Mouse (Mus musculus): ENCODE results near the gene Hist1h2ao.
"Not testable (repeated sequence)": the region's sequence is repeated elsewhere in the genome, so short reads cannot be mapped to it uniquely, and the experiment has no call there.

Gene Hist1h2ao

GRCm38 (mm10) chr13:21811539-21811938 lies 1.3 kb downstream of the Hist1h2ao start, which contains the start of gene Hist1h4m:
TSS of gene Hist1h4m (plus strand) at chr13:21811746.
- peak in 1 of 2 experiments; percentile 24 for DNase-seq

- DNase-seq, result not testable (repeated sequence)
Observed at GRCm38 (mm10) chr13:21812092-21812491, 1.8 kb downstream of the Hist1h2ao start.

GRCm38 (mm10) chr13:21820082-21820890 lies 10.0 kb downstream of the Hist1h2ao start:
- not testable (repeated sequence) for DNase-seq

GRCm38 (mm10) chr13:21828511-21828910 lies 18.2 kb downstream of the Hist1h2ao start:
- no peak for DNase-seq

GRCm38 (mm10) chr13:21830344-21830743 lies 20.1 kb downstream of the Hist1h2ao start:
- no peak for DNase-seq

GRCm38 (mm10) chr13:21831418-21832394 lies 21.4 kb downstream of the Hist1h2ao start, which contains the start of gene Hist1h4n:
TSS of gene Hist1h4n (minus strand) at chr13:21832196.
- DNase-seq, result not testable (repeated sequence)

- DNase-seq, result not testable (repeated sequence)
Observed at GRCm38 (mm10) chr13:21833461-21833860, 23.2 kb downstream of the Hist1h2ao start, which contains the start of the genes Hist1h2ap and Hist1h2br. TSS of gene Hist1h2ap (minus strand) at chr13:21833507. TSS of gene Hist1h2br (plus strand) at chr13:21833743.

- not testable (repeated sequence) for DNase-seq
Observed at GRCm38 (mm10) chr13:21840508-21840907, 30.2 kb downstream of the Hist1h2ao start.

GRCm38 (mm10) chr13:21846356-21846755 lies 36.1 kb downstream of the Hist1h2ao start:
- not testable (repeated sequence) for DNase-seq

- DNase-seq, result no peak
Observed at GRCm38 (mm10) chr13:21847883-21848282, 37.6 kb downstream of the Hist1h2ao start.

GRCm38 (mm10) chr13:21850696-21851095 lies 40.4 kb downstream of the Hist1h2ao start:
- DNase-seq, result not testable (repeated sequence)

GRCm38 (mm10) chr13:21852215-21852945 lies 42.1 kb downstream of the Hist1h2ao start:
- no peak for DNase-seq

- peak; percentile 84 to 90 for DNase-seq
Observed at GRCm38 (mm10) chr13:21855146-21855545, 44.9 kb downstream of the Hist1h2ao start.

GRCm38 (mm10) chr13:21855698-21856162 lies 45.5 kb downstream of the Hist1h2ao start:
- DNase-seq, result peak; percentile 66 to 74

Measured in cerebellum, adult 18-20 months (tissue).